Mouse (Mus musculus): ENCODE measurements around the gene Alg14. TPM values are rescaled to one million over a fixed set of nuclear protein-coding genes. Genes with fewer than 3 reads are reported as not detected.

Alg14 gene
- polyA plus RNA-seq, 1 experiment from 2014 or later = 35.7 TPM

GRCm38 (mm10) chr3:121373897-121374441 is 82.4 kb downstream of the Alg14 start:
- Histone ChIP-seq H3K4me3 (ENCODE audit: low read depth, low read length) (no peak overlapping the region), H3K27me3 (ENCODE audit: control insufficient read depth, insufficient read depth, low read length) (no peaks in the 10 kb centered on the region), H3K9me3 (ENCODE audit: control insufficient read depth, low read length) (no peaks in the 10 kb centered on the region), H3K36me3 (ENCODE audit: control insufficient read depth, insufficient read depth, low read length) (no peaks in the 10 kb centered on the region), H3K4me2 (replicated peaks; ENCODE audit: low read depth) (no peak overlapping the region), H3K9ac (ENCODE audit: low read length) (no peak overlapping the region), H3K4me1 (replicated peaks; ENCODE audit: control insufficient read depth, insufficient read depth) (0 out of 2 replicates have a peak, but pooled peaks cover 3% of the 10 kb centered on the region), H3K27ac (replicated peaks) (peak overlapping the region; percentile 70; the same call in 1 of the 2 replicates)
- ATAC-seq (ENCODE audit: low FRiP score, low TSS enrichment) = peak; percentile 80
- 38% methylated on average over 9 of the region's 9 CpGs for WGBS
- DNase-seq (ENCODE audit: low spot score) = peak; percentile 61
- TF ChIP-seq CTCF (IDR thresholded peaks at IDR 0.05; ENCODE audit: low read depth) (no peak), EP300 (optimal IDR thresholded peaks at IDR 0.05) (no peak)

GRCm38 (mm10) chr3:121375541-121376129 is 84.1 kb downstream of the Alg14 start:
- TF ChIP-seq EP300 (optimal IDR thresholded peaks at IDR 0.05) (no peak), CTCF (IDR thresholded peaks at IDR 0.05; ENCODE audit: low read depth) (no peak)
- Histone ChIP-seq H3K4me1 (replicated peaks; ENCODE audit: control insufficient read depth, insufficient read depth) (0 out of 2 replicates have a peak, but pooled peaks cover 3% of the 10 kb centered on the region), H3K27ac (replicated peaks) (no peak overlapping the region), H3K4me3 (ENCODE audit: low read depth, low read length) (no peak overlapping the region), H3K36me3 (ENCODE audit: control insufficient read depth, insufficient read depth, low read length) (no peaks in the 10 kb centered on the region), H3K27me3 (ENCODE audit: control insufficient read depth, insufficient read depth, low read length) (no peaks in the 10 kb centered on the region), H3K4me2 (replicated peaks; ENCODE audit: low read depth) (no peak overlapping the region), H3K9me3 (ENCODE audit: control insufficient read depth, low read length) (no peaks in the 10 kb centered on the region), H3K9ac (ENCODE audit: low read length) (no peak overlapping the region)
- ATAC-seq (ENCODE audit: low FRiP score, low TSS enrichment) = no peak
- 43% methylated on average over 7 of the region's 7 CpGs for whole genome bisulfite sequencing
- DNase-seq (ENCODE audit: low spot score) = no peak

GRCm38 (mm10) chr3:121378708-121379612 is 87.4 kb downstream of the Alg14 start:
- no peak overlapping the region for H3K27ac ChIP-seq (replicated peaks)
- WGBS = 52% methylated on average over 15 of the region's 15 CpGs
- no peak overlapping the region for H3K9ac ChIP-seq (ENCODE audit: low read length)
- H3K4me3 ChIP-seq (ENCODE audit: low read depth, low read length) = no peak overlapping the region
- H3K4me2 ChIP-seq (replicated peaks; ENCODE audit: low read depth) = no peak overlapping the region
- H3K4me1 ChIP-seq (replicated peaks; ENCODE audit: control insufficient read depth, insufficient read depth) = no peaks in the 10 kb centered on the region
- TF ChIP-seq CTCF (IDR thresholded peaks at IDR 0.05; ENCODE audit: low read depth) = no peak
- no peak for TF ChIP-seq EP300 (optimal IDR thresholded peaks at IDR 0.05)
- H3K9me3 ChIP-seq (ENCODE audit: control insufficient read depth, low read length) = no peaks in the 10 kb centered on the region
- no peak for ATAC-seq (ENCODE audit: low FRiP score, low TSS enrichment)
- DNase-seq (ENCODE audit: low spot score) = no peak
- no peaks in the 10 kb centered on the region for H3K27me3 ChIP-seq (ENCODE audit: control insufficient read depth, insufficient read depth, low read length)
- no peaks in the 10 kb centered on the region for H3K36me3 ChIP-seq (ENCODE audit: control insufficient read depth, insufficient read depth, low read length)

GRCm38 (mm10) chr3:121379699-121380098 is 88.1 kb downstream of the Alg14 start:
- 70% methylated on average over 5 of the region's 5 CpGs for WGBS
- Histone ChIP-seq H3K9me3 (ENCODE audit: control insufficient read depth, low read length) (no peaks in the 10 kb centered on the region), H3K27me3 (ENCODE audit: control insufficient read depth, insufficient read depth, low read length) (no peaks in the 10 kb centered on the region), H3K27ac (replicated peaks) (no peak overlapping the region), H3K9ac (ENCODE audit: low read length) (no peak overlapping the region), H3K4me3 (ENCODE audit: low read depth, low read length) (no peak overlapping the region), H3K4me1 (replicated peaks; ENCODE audit: control insufficient read depth, insufficient read depth) (no peaks in the 10 kb centered on the region), H3K4me2 (replicated peaks; ENCODE audit: low read depth) (no peak overlapping the region), H3K36me3 (ENCODE audit: control insufficient read depth, insufficient read depth, low read length) (no peaks in the 10 kb centered on the region)
- ATAC-seq (ENCODE audit: low FRiP score, low TSS enrichment) (no peak), DNase-seq (ENCODE audit: low spot score) (no peak)
- no peak for TF ChIP-seq CTCF (IDR thresholded peaks at IDR 0.05; ENCODE audit: low read depth)
- TF ChIP-seq EP300 (optimal IDR thresholded peaks at IDR 0.05) = no peak

GRCm38 (mm10) chr3:121387471-121388009 is 96.0 kb downstream of the Alg14 start:
- Histone ChIP-seq H3K27ac (replicated peaks) (no peak overlapping the region), H3K9ac (ENCODE audit: low read length) (no peak overlapping the region), H3K4me2 (replicated peaks; ENCODE audit: low read depth) (no peak overlapping the region), H3K9me3 (ENCODE audit: control insufficient read depth, low read length) (no peaks in the 10 kb centered on the region), H3K36me3 (ENCODE audit: control insufficient read depth, insufficient read depth, low read length) (no peaks in the 10 kb centered on the region), H3K4me1 (replicated peaks; ENCODE audit: control insufficient read depth, insufficient read depth) (no peaks in the 10 kb centered on the region), H3K27me3 (ENCODE audit: control insufficient read depth, insufficient read depth, low read length) (no peaks in the 10 kb centered on the region), H3K4me3 (ENCODE audit: low read depth, low read length) (no peak overlapping the region)
- WGBS = 84% methylated on average over 3 of the region's 3 CpGs
- DNase-seq (ENCODE audit: low spot score) = no peak
- ATAC-seq (ENCODE audit: low FRiP score, low TSS enrichment) = no peak
- TF ChIP-seq EP300 (optimal IDR thresholded peaks at IDR 0.05) (no peak), CTCF (IDR thresholded peaks at IDR 0.05; ENCODE audit: low read depth) (no peak)

Data from stomach, postnatal 0 days (tissue).